Mouse (Mus musculus) left cerebral cortex, adult 8-10 months (tissue): ENCODE data around the gene Mad1l1. TPM values are rescaled to one million over a fixed set of nuclear protein-coding genes. Genes with fewer than 3 reads are reported as not detected.
"Not testable (repeated sequence)": the region's sequence is repeated elsewhere in the genome, so short reads cannot be mapped to it uniquely, and the experiment has no call there.

ENCODE experiments used
- DNase-seq, 2 experiments: peaks; one replicate each; pipeline ENCODE4 v3.0.0; 2022; ENCODE audit warnings: low spot score in 2 of 2
- total RNA-seq, 4 experiments: library from RNA; stranded (reverse); gene quantifications; 2 replicates each; pipeline ENCODE4 v1.2.4; 2022

Gene Mad1l1
- total RNA-seq, result 10 to 100 TPM; 14.1 to 22.2 (median 18.6) TPM

- DNase-seq, result peak; percentile 86 to 90
Measured at GRCm38 (mm10) chr5:140321042-140321755, at the start of gene Mad1l1, which contains the start of gene Nudt1. TSS of gene Mad1l1 (minus strand) at chr5:140321552. TSS of gene Nudt1 (plus strand) at chr5:140321656.

GRCm38 (mm10) chr5:140370446-140371254 is 49.3 kb upstream of the Mad1l1 start:
- DNase-seq, result no peak

GRCm38 (mm10) chr5:140369466-140369865 is 48.1 kb upstream of the Mad1l1 start:
- no peak for DNase-seq

GRCm38 (mm10) chr5:140368926-140369325 is 47.6 kb upstream of the Mad1l1 start:
- DNase-seq, result no peak

- not testable (repeated sequence) for DNase-seq
Measured at GRCm38 (mm10) chr5:140368126-140368525, 46.8 kb upstream of the Mad1l1 start.

- no peak for DNase-seq
Measured at GRCm38 (mm10) chr5:140364415-140364814, 43.1 kb upstream of the Mad1l1 start.

- no peak for DNase-seq
Measured at GRCm38 (mm10) chr5:140359930-140360674, 38.8 kb upstream of the Mad1l1 start.

GRCm38 (mm10) chr5:140357466-140357865 is 36.1 kb upstream of the Mad1l1 start:
- DNase-seq, result no peak

- DNase-seq, result no peak
Measured at GRCm38 (mm10) chr5:140355934-140356333, 34.6 kb upstream of the Mad1l1 start.

- no peak for DNase-seq
Measured at GRCm38 (mm10) chr5:140352352-140352751, 31.0 kb upstream of the Mad1l1 start.

- DNase-seq, result no peak
Measured at GRCm38 (mm10) chr5:140350731-140351497, 29.6 kb upstream of the Mad1l1 start.

- no peak for DNase-seq
Measured at GRCm38 (mm10) chr5:140349882-140350281, 28.5 kb upstream of the Mad1l1 start.

GRCm38 (mm10) chr5:140346050-140346449 is 24.7 kb upstream of the Mad1l1 start:
- no peak for DNase-seq

GRCm38 (mm10) chr5:140345244-140345643 is 23.9 kb upstream of the Mad1l1 start:
- DNase-seq, result no peak

GRCm38 (mm10) chr5:140342880-140343279 is 21.5 kb upstream of the Mad1l1 start:
- no peak for DNase-seq

- no peak for DNase-seq
Measured at GRCm38 (mm10) chr5:140339836-140340235, 18.5 kb upstream of the Mad1l1 start.

- DNase-seq, result no peak
Measured at GRCm38 (mm10) chr5:140338779-140339178, 17.4 kb upstream of the Mad1l1 start.

- DNase-seq, result no peak
Measured at GRCm38 (mm10) chr5:140336680-140337079, 15.3 kb upstream of the Mad1l1 start.

- DNase-seq, result no peak
Measured at GRCm38 (mm10) chr5:140333631-140334030, 12.3 kb upstream of the Mad1l1 start.

- no peak for DNase-seq
Measured at GRCm38 (mm10) chr5:140332519-140332918, 11.2 kb upstream of the Mad1l1 start.
